Mouse (Mus musculus) neural tube, embryonic 13.5 days (tissue): ENCODE data around the gene Tmem121b. TPM values are rescaled to one million over a fixed set of nuclear protein-coding genes. Genes with fewer than 3 reads are reported as not detected.

Source experiments
- polyA plus RNA-seq: library from polyadenylated mRNA; unstranded; fragments of >200 nt; fragmentation: Nextera tagmentation; extraction: Ambion mirVana; gene quantifications from 2 replicates; pipeline ENCODE4 v1.2.1, GENCODE M21; 2015

Tmem121b gene
- polyA plus RNA-seq, 1 experiment from 2014 or later: 2.5 TPM

Other genes starting within 250 kb of the Tmem121b start
- gene D330020A13Rik, start 199.4 kb downstream of the Tmem121b start, polyA plus RNA-seq: 0.29 TPM in 1 of 2 replicates, not detected in the other
- 0.11 and 0.18 TPM in 2 replicates for gene B4galnt3, start 199.2 kb downstream of the Tmem121b start, polyA plus RNA-seq
- 34.7 and 36.6 TPM in 2 replicates for gene Kdm5a, start 129.7 kb downstream of the Tmem121b start, polyA plus RNA-seq
- 11.5 and 12.8 TPM in 2 replicates for gene Ccdc77, start 129.4 kb downstream of the Tmem121b start, polyA plus RNA-seq
- 9.5 and 10.7 TPM in 2 replicates for gene Il17ra, start 30.6 kb downstream of the Tmem121b start, polyA plus RNA-seq
- 15.1 and 15.8 TPM in 2 replicates for gene Hdhd5, start 37.5 kb upstream of the Tmem121b start, polyA plus RNA-seq
- 7.1 and 7.9 TPM in 2 replicates for gene Cecr2, start 172.6 kb upstream of the Tmem121b start, polyA plus RNA-seq